14 mouse cellular contexts compared by ENCODE assay signal in genomic region chr3:93557471-93557870, GRCm38 (mm10). TPM values are rescaled to one million over a fixed set of nuclear protein-coding genes. Genes with fewer than 3 reads are reported as not detected.
DNase-seq lines count a peak whose midpoint lies in the region; ATAC-seq and TF ChIP-seq lines count a peak whose summit lies in the region.
"Had no signal": no experiment of that assay in that cellular context is flagged by ENCODE, and none has a peak within 500 bp of the region (broad histone marks: within the 10 kb centered on the region; RNA-seq: fewer than 3 reads in every experiment).

No protein-coding gene starts in this region.

- 52% methylated on average over 4 of the region's 4 CpGs for WGBS in heart, embryonic 13.5 days
- WGBS in kidney, postnatal 0 days: 46% methylated on average over 4 of the region's 4 CpGs
- 38% methylated on average over 4 of the region's 4 CpGs for WGBS in stomach, embryonic 14.5 days

- TF ChIP-seq POLR2A in embryonic fibroblast, embryonic 13.5 days (IDR thresholded peaks at IDR 0.05; ENCODE audit: low read depth, low read length): no peak

- intact Hi-C loops in left cerebral cortex, postnatal 25 days (cut with DNase I): no loop called here

- peaks cover 42% of the 10 kb centered on the region for H3K4me1 ChIP-seq in heart, embryonic 13.5 days
- H3K4me1 ChIP-seq in kidney, postnatal 0 days (replicated peaks; ENCODE audit: insufficient read depth, low read length): peaks cover 20% of the 10 kb centered on the region
- H3K4me1 ChIP-seq in embryonic fibroblast, embryonic 13.5 days (ENCODE audit: control insufficient read depth, insufficient read depth, low read length): peaks cover 22% of the 10 kb centered on the region
- peaks cover 14% of the 10 kb centered on the region for H3K4me1 ChIP-seq in stomach, embryonic 14.5 days (ENCODE audit: control insufficient read depth, insufficient read depth, low read length)

- H3K9ac ChIP-seq in heart, embryonic 13.5 days: no peak overlapping the region
- H3K9ac ChIP-seq in kidney, postnatal 0 days (ENCODE audit: low read depth, low read length): no peak overlapping the region
- H3K9ac ChIP-seq in stomach, embryonic 14.5 days (replicated peaks; ENCODE audit: low read depth, low read length): no peak overlapping the region
- H3K9ac ChIP-seq: limb, embryonic 12.5 days; lung, embryonic 15.5 days had no signal

- peaks cover 17% of the 10 kb centered on the region for H3K36me3 ChIP-seq in heart, embryonic 13.5 days
- peaks cover 19% of the 10 kb centered on the region for H3K36me3 ChIP-seq in kidney, postnatal 0 days (ENCODE audit: insufficient read depth, low read length)
- peaks cover 12% of the 10 kb centered on the region; the same call in 1 of the 2 replicates for H3K36me3 ChIP-seq in stomach, embryonic 14.5 days (ENCODE audit: control insufficient read depth, insufficient read depth, low read length)

- DNase-seq in heart, adult 8-10 months (ENCODE audit: low spot score): no peak
- DNase-seq in kidney, postnatal 0 days (ENCODE audit: low spot score): peak; percentile 58
- no peak for DNase-seq in kidney, postnatal 14 days
- no peak for DNase-seq in thymus, adult 18-20 months
- DNase-seq in left cerebral cortex, postnatal 25 days (ENCODE audit: low spot score in 2 of 2): no peak
- DNase-seq: adrenal gland, adult 8-10 months; right cerebral cortex, adult 18-20 months had no signal

- H3K27ac ChIP-seq in heart, embryonic 13.5 days (replicated peaks): no peak overlapping the region
- no peak overlapping the region for H3K27ac ChIP-seq in kidney, postnatal 0 days
- H3K27ac ChIP-seq in embryonic fibroblast, embryonic 13.5 days (ENCODE audit: insufficient read depth, low read length): no peak overlapping the region
- no peak overlapping the region for H3K27ac ChIP-seq in stomach, embryonic 14.5 days (ENCODE audit: low read length)
- H3K27ac ChIP-seq: limb, embryonic 12.5 days; lung, embryonic 15.5 days; midbrain, embryonic 10.5 days had no signal

- H3K4me2 ChIP-seq in heart, embryonic 13.5 days: peak overlapping the region; percentile 90
- H3K4me2 ChIP-seq in kidney, postnatal 0 days (ENCODE audit: low read length): peak overlapping the region; percentile 61
- H3K4me2 ChIP-seq in stomach, embryonic 14.5 days (replicated peaks; ENCODE audit: low read depth, low read length): peak overlapping the region; percentile 78
- H3K4me2 ChIP-seq: limb, embryonic 12.5 days had no signal

- no peak overlapping the region for H3K4me3 ChIP-seq in heart, embryonic 13.5 days
- H3K4me3 ChIP-seq in kidney, postnatal 0 days (replicated peaks; ENCODE audit: low read depth, low read length): no peak overlapping the region; the same call in 1 of the 2 replicates
- peak overlapping the region; percentile 24; the same call in 1 of the 2 replicates for H3K4me3 ChIP-seq in embryonic fibroblast, embryonic 13.5 days (ENCODE audit: insufficient read depth, low read length)
- no peak overlapping the region for H3K4me3 ChIP-seq in stomach, embryonic 14.5 days (ENCODE audit: low read depth, low read length)
- H3K4me3 ChIP-seq: limb, embryonic 12.5 days had no signal

- H3K27me3 ChIP-seq in heart, embryonic 13.5 days (replicated peaks): no peaks in the 10 kb centered on the region
- no peaks in the 10 kb centered on the region for H3K27me3 ChIP-seq in kidney, postnatal 0 days (ENCODE audit: insufficient read depth, low read length)
- H3K27me3 ChIP-seq in stomach, embryonic 14.5 days (ENCODE audit: control insufficient read depth, insufficient read depth, low read length): no peaks in the 10 kb centered on the region
- H3K27me3 ChIP-seq: limb, embryonic 12.5 days; lung, embryonic 15.5 days; Patski had no signal

- TF ChIP-seq CTCF in kidney, postnatal 0 days (IDR thresholded peaks at IDR 0.05; ENCODE audit: low read depth): no peak
- TF ChIP-seq CTCF in embryonic fibroblast, embryonic 13.5 days (IDR thresholded peaks at IDR 0.05; ENCODE audit: borderline replicate concordance, insufficient read depth, low read length): no peak

- H3K9me3 ChIP-seq in heart, embryonic 13.5 days: no peaks in the 10 kb centered on the region
- H3K9me3 ChIP-seq in kidney, postnatal 0 days (replicated peaks; ENCODE audit: low read length): no peaks in the 10 kb centered on the region
- H3K9me3 ChIP-seq in stomach, embryonic 14.5 days (ENCODE audit: control insufficient read depth, low read depth, low read length): no peaks in the 10 kb centered on the region
- H3K9me3 ChIP-seq: limb, embryonic 12.5 days; lung, embryonic 15.5 days; midbrain, embryonic 10.5 days had no signal

- no peak for ATAC-seq in heart, embryonic 13.5 days (ENCODE audit: extremely low read depth, insufficient number of reproducible peaks, low FRiP score, low TSS enrichment)
- ATAC-seq in kidney, postnatal 0 days (replicated peaks; ENCODE audit: low FRiP score, low read depth): no peak
- no peak for ATAC-seq in stomach, embryonic 14.5 days (ENCODE audit: insufficient number of reproducible peaks, insufficient read depth, low FRiP score, low read depth)
- ATAC-seq: Patski had no signal

RNA-seq across cellular contexts. Expression of gene S100a10, which starts 2.6 kb away (rescaled TPM):
- 197 and 200 TPM in 2 replicates for polyA plus RNA-seq in heart, embryonic 13.5 days (2015; fragmentation: Nextera tagmentation; extraction: Ambion mirVana)
- total RNA-seq in heart, adult 8-10 months (2022): 10 to 100 TPM; 50.9 to 79.4 (median 56.8) TPM
- 534 and 566 TPM in 2 replicates for polyA plus RNA-seq in kidney, postnatal 0 days (2015; fragmentation: Nextera tagmentation; extraction: Ambion mirVana)
- 373 and 491 TPM in 2 replicates for polyA plus RNA-seq in embryonic fibroblast, embryonic 13.5 days (2011; ENCODE audit: insufficient read length, low read depth, missing spikeins)
- polyA plus RNA-seq in stomach, embryonic 14.5 days (2014; fragmentation: Nextera tagmentation; extraction: Ambion mirVana): 430 TPM in 2 replicates
- 10 to 100 TPM; 35.9 to 41.5 TPM for total RNA-seq in left cerebral cortex, postnatal 25 days (2021)

RNA-seq across cellular contexts. Expression of gene S100a11, which starts 37.2 kb away (rescaled TPM):
- polyA plus RNA-seq in heart, embryonic 13.5 days (2015; fragmentation: Nextera tagmentation; extraction: Ambion mirVana): 842 and 881 TPM in 2 replicates
- total RNA-seq in heart, adult 8-10 months (2022): 10 to 100 TPM; 59.3 to 66.7 (median 61.4) TPM
- 2,066 and 2,191 TPM in 2 replicates for polyA plus RNA-seq in kidney, postnatal 0 days (2015; fragmentation: Nextera tagmentation; extraction: Ambion mirVana)
- polyA plus RNA-seq in embryonic fibroblast, embryonic 13.5 days (2011; ENCODE audit: insufficient read length, low read depth, missing spikeins): 1,573 and 1,846 TPM in 2 replicates
- polyA plus RNA-seq in stomach, embryonic 14.5 days (2014; fragmentation: Nextera tagmentation; extraction: Ambion mirVana): 1,750 and 1,785 TPM in 2 replicates
- total RNA-seq in left cerebral cortex, postnatal 25 days (2021): 10 to 100 TPM in 1 of 2 experiments, 1 to 10 TPM in 1; 8.3 to 11.3 TPM
